ENCODE assay signal across 11 mouse cellular contexts in the genomic region with DNA sequence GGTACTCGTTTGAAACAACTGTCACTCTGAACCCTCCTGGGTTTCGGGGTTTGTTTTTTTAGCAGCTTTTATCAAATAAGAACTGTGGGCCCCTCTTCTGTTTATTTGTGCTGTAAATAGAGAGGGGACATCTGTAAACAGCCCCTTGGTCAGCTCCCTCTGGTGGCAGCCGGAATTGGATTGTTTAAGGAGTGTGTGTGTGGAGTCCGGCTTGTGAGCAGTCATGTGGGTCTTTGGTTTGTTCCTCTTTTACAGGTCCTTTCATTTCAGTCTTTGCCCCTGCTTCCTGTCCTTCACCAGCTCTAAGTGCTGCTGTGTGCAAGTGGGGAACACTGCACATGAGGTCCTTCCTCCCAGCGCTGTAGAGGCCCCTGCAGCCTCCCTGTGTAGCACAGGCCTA. TPM values are rescaled to one million over a fixed set of nuclear protein-coding genes. Genes with fewer than 3 reads are reported as not detected.
DNase-seq lines count a peak whose midpoint lies in the region; ATAC-seq and TF ChIP-seq lines count a peak whose summit lies in the region.
"Had no signal": no experiment of that assay in that cellular context is flagged by ENCODE, and none has a peak within 500 bp of the region (broad histone marks: within the 10 kb centered on the region; RNA-seq: fewer than 3 reads in every experiment).

No protein-coding gene starts in this region.

- 55% methylated on average over 5 of the region's 5 CpGs for WGBS in heart, embryonic 11.5 days (ENCODE audit: insufficient replicate concordance)
- 32% methylated on average over 5 of the region's 5 CpGs for WGBS in lung, embryonic 14.5 days
- WGBS in liver, embryonic 12.5 days (ENCODE audit: insufficient replicate concordance) = 32% methylated on average over 5 of the region's 5 CpGs

- no peaks in the 10 kb centered on the region for H3K4me1 ChIP-seq in heart, embryonic 11.5 days (ENCODE audit: control insufficient read depth, insufficient read depth, low read length)
- no peaks in the 10 kb centered on the region for H3K4me1 ChIP-seq in lung, embryonic 14.5 days (ENCODE audit: insufficient read depth)
- H3K4me1 ChIP-seq in liver, embryonic 12.5 days = peaks cover 19% of the 10 kb centered on the region; the same call in 1 of the 2 replicates
- H3K4me1 ChIP-seq: forebrain, embryonic 13.5 days had no signal

- no peak overlapping the region for H3K4me2 ChIP-seq in heart, embryonic 11.5 days
- no peak overlapping the region for H3K4me2 ChIP-seq in lung, embryonic 14.5 days
- H3K4me2 ChIP-seq in liver, embryonic 12.5 days = no peak overlapping the region
- H3K4me2 ChIP-seq: forebrain, embryonic 13.5 days had no signal

- H3K27ac ChIP-seq in heart, embryonic 11.5 days (ENCODE audit: low read depth, low read length) = no peak overlapping the region
- H3K27ac ChIP-seq in lung, embryonic 14.5 days (ENCODE audit: low read depth) = no peak overlapping the region
- peak overlapping the region; percentile 59 for H3K27ac ChIP-seq in liver, embryonic 12.5 days
- H3K27ac ChIP-seq: forebrain, embryonic 13.5 days had no signal

- ATAC-seq in heart, embryonic 11.5 days (replicated peaks; ENCODE audit: insufficient number of reproducible peaks, low FRiP score, low TSS enrichment) = no peak
- ATAC-seq in lung, embryonic 14.5 days (ENCODE audit: insufficient read depth) = no peak
- no peak for ATAC-seq in liver, embryonic 12.5 days
- ATAC-seq: forebrain, embryonic 13.5 days had no signal

- DNase-seq in heart, adult 11 months = peak; percentile 97
- peak; percentile 28 for DNase-seq in lung, embryonic 14.5 days
- DNase-seq in lung, adult 18-20 months = no peak
- peak; percentile 77 for DNase-seq in splenic B cell, adult 2 months (ENCODE audit: low read depth, low spot score)
- no peak for DNase-seq in embryo, embryonic 10.5 days (ENCODE audit: low spot score)
- no peak for DNase-seq in ovary, postnatal 36 days (ENCODE audit: low spot score)
- DNase-seq: cerebellum, postnatal 36 days had no signal

- no peaks in the 10 kb centered on the region for H3K9me3 ChIP-seq in heart, embryonic 11.5 days (replicated peaks; ENCODE audit: control insufficient read depth, low read length)
- H3K9me3 ChIP-seq in lung, embryonic 14.5 days (ENCODE audit: low read depth, low read length) = no peaks in the 10 kb centered on the region
- H3K9me3 ChIP-seq in liver, embryonic 12.5 days (replicated peaks) = no peaks in the 10 kb centered on the region
- H3K9me3 ChIP-seq: forebrain, embryonic 13.5 days had no signal

- TF ChIP-seq CTCF in lung, embryonic 14.5 days (IDR thresholded peaks at IDR 0.05; ENCODE audit: low read depth) = no peak

- H3K4me3 ChIP-seq in heart, embryonic 11.5 days (ENCODE audit: low read depth, low read length) = no peak overlapping the region
- H3K4me3 ChIP-seq in lung, embryonic 14.5 days (ENCODE audit: low read depth, low read length) = no peak overlapping the region
- no peak overlapping the region for H3K4me3 ChIP-seq in liver, embryonic 12.5 days
- H3K4me3 ChIP-seq: forebrain, embryonic 13.5 days had no signal

- peaks cover 13% of the 10 kb centered on the region for H3K36me3 ChIP-seq in heart, embryonic 11.5 days (ENCODE audit: control insufficient read depth, insufficient read depth, low read length)
- H3K36me3 ChIP-seq in lung, embryonic 14.5 days (ENCODE audit: insufficient read depth) = peaks cover 54% of the 10 kb centered on the region
- H3K36me3 ChIP-seq in liver, embryonic 12.5 days = peaks cover 55% of the 10 kb centered on the region
- H3K36me3 ChIP-seq in splenic B cell, adult 2 months (ENCODE audit: control insufficient read depth, insufficient read depth, low read length, poor library complexity, severe bottlenecking) = peaks cover 10% of the 10 kb centered on the region

- no peak overlapping the region for H3K9ac ChIP-seq in heart, embryonic 11.5 days (ENCODE audit: low read depth, low read length)
- H3K9ac ChIP-seq in lung, embryonic 14.5 days = no peak overlapping the region
- no peak overlapping the region for H3K9ac ChIP-seq in liver, embryonic 12.5 days
- H3K9ac ChIP-seq: forebrain, embryonic 13.5 days had no signal

- H3K27me3 ChIP-seq in heart, embryonic 11.5 days (ENCODE audit: control insufficient read depth, insufficient read depth, low read length) = no peaks in the 10 kb centered on the region
- no peaks in the 10 kb centered on the region for H3K27me3 ChIP-seq in lung, embryonic 14.5 days (ENCODE audit: insufficient read depth, low read length)
- H3K27me3 ChIP-seq in liver, embryonic 12.5 days (replicated peaks) = no peaks in the 10 kb centered on the region
- no peaks in the 10 kb centered on the region for H3K27me3 ChIP-seq in splenic B cell, adult 2 months (ENCODE audit: control insufficient read depth, insufficient read depth, low read length, poor library complexity, severe bottlenecking)
- H3K27me3 ChIP-seq: forebrain, embryonic 13.5 days had no signal

RNA-seq across cellular contexts. Expression of gene Gm13420, which starts 12.1 kb away (rescaled TPM):
- not detected in 2 replicates for polyA plus RNA-seq in heart, embryonic 11.5 days (2014; fragmentation: Nextera tagmentation; extraction: Ambion mirVana)
- 1.6 and 2.1 TPM in 2 replicates for polyA plus RNA-seq in lung, embryonic 14.5 days (2014; fragmentation: Nextera tagmentation; extraction: Ambion mirVana)
- polyA plus RNA-seq in liver, embryonic 12.5 days (2016; fragmentation: Nextera tagmentation; extraction: Ambion mirVana) = 0.28 and 0.41 TPM in 2 replicates
- polyA plus RNA-seq: forebrain, embryonic 13.5 days; heart, postnatal 0 days had no signal

RNA-seq across cellular contexts. Expression of gene Gm13547, which starts 19.7 kb away (rescaled TPM):
- polyA plus RNA-seq in heart, embryonic 11.5 days (2014; fragmentation: Nextera tagmentation; extraction: Ambion mirVana) = 0.99 TPM in 1 of 2 replicates, not detected in the other
- polyA plus RNA-seq in lung, embryonic 14.5 days (2014; fragmentation: Nextera tagmentation; extraction: Ambion mirVana) = not detected in 2 replicates
- not detected in 2 replicates for polyA plus RNA-seq in liver, embryonic 12.5 days (2016; fragmentation: Nextera tagmentation; extraction: Ambion mirVana)
- polyA plus RNA-seq: heart, postnatal 0 days had no signal

RNA-seq across cellular contexts. Expression of gene Coq4, which starts 47.9 kb away (rescaled TPM):
- 28.8 and 30.2 TPM in 2 replicates for polyA plus RNA-seq in heart, embryonic 11.5 days (2014; fragmentation: Nextera tagmentation; extraction: Ambion mirVana)
- 34.1 and 37.5 TPM in 2 replicates for polyA plus RNA-seq in lung, embryonic 14.5 days (2014; fragmentation: Nextera tagmentation; extraction: Ambion mirVana)
- polyA plus RNA-seq in liver, embryonic 12.5 days (2016; fragmentation: Nextera tagmentation; extraction: Ambion mirVana) = 21.5 and 21.8 TPM in 2 replicates

RNA-seq across cellular contexts. Expression of gene Trub2, which starts 48.9 kb away (rescaled TPM):
- polyA plus RNA-seq in heart, embryonic 11.5 days (2014; fragmentation: Nextera tagmentation; extraction: Ambion mirVana) = 21.0 and 25.6 TPM in 2 replicates
- 30.9 and 32.6 TPM in 2 replicates for polyA plus RNA-seq in lung, embryonic 14.5 days (2014; fragmentation: Nextera tagmentation; extraction: Ambion mirVana)
- polyA plus RNA-seq in liver, embryonic 12.5 days (2016; fragmentation: Nextera tagmentation; extraction: Ambion mirVana) = 23.7 and 27.6 TPM in 2 replicates

Comparison
In these comparisons a context has a peak if more than half of its experiments do, and no peak if none do; other contexts are left out.
1. DNase-seq: peak in heart, adult 11 months (single experiment), lung, embryonic 14.5 days (single experiment) and splenic B cell, adult 2 months (single experiment); none in lung, adult 18-20 months (0 of 2), embryo, embryonic 10.5 days (single experiment) and ovary, postnatal 36 days (single experiment).